Mouse (Mus musculus) lung, embryonic 14.5 days (tissue): Measurements from ENCODE around the gene Urad. TPM values are rescaled to one million over a fixed set of nuclear protein-coding genes. Genes with fewer than 3 reads are reported as not detected.

Experiments
- ATAC-seq: fragments of 200-750 bp; cut with Nextera tagmentation; 2 replicates; pipeline ENCODE4 v1.8.0; 2017; ENCODE audit warnings: mild to moderate bottlenecking, moderate TSS enrichment, moderate library complexity; ENCODE audit not compliant: insufficient read depth
- DNase-seq: peaks from one replicate; pipeline ENCODE4 v3.0.0-alpha.2; 2015
- H3K27ac ChIP-seq: fragments of 300-500 bp; sonication (generic); 2 replicates; pipeline ENCODE4 v1.5.1; 2014; ENCODE audit warnings: low read depth, mild to moderate bottlenecking, moderate library complexity
- H3K27me3 ChIP-seq: fragments of 300-500 bp; sonication (generic); 2 replicates; pipeline ENCODE4 v1.6.1; 2014; ENCODE audit warnings: low read length, control low read depth; ENCODE audit not compliant: insufficient read depth
- H3K36me3 ChIP-seq: fragments of 300-500 bp; sonication (generic); 2 replicates; pipeline ENCODE4 v1.6.1; 2014; ENCODE audit warnings: control low read depth; ENCODE audit not compliant: insufficient read depth
- H3K4me1 ChIP-seq: fragments of 300-500 bp; sonication (generic); 2 replicates; pipeline ENCODE4 v1.6.1; 2014; ENCODE audit warnings: antibody characterized with exemption, control low read depth; ENCODE audit not compliant: insufficient read depth
- H3K4me2 ChIP-seq: fragments of 300-500 bp; sonication (generic); 2 replicates; pipeline ENCODE4 v1.6.1; 2014; ENCODE audit warnings: mild to moderate bottlenecking
- H3K4me3 ChIP-seq: fragments of 300-500 bp; sonication (generic); 2 replicates; pipeline ENCODE4 v1.5.1; 2014; ENCODE audit warnings: low read depth, low read length
- H3K9ac ChIP-seq: fragments of 300-500 bp; sonication (generic); 2 replicates; pipeline ENCODE4 v1.6.1; 2014
- H3K9me3 ChIP-seq: fragments of 300-500 bp; sonication (generic); 2 replicates; pipeline ENCODE4 v1.6.1; 2016; ENCODE audit warnings: low read depth, low read length, control low read depth
- CTCF ChIP-seq: IDR thresholded peaks from 2 replicates; pipeline ENCODE4 v1.5.1; 2016; ENCODE audit warnings: antibody characterized with exemption, low read depth
- WGBS: fragments of 180-500 bp; shearing (Covaris S2); extraction: QIAGEN DNeasy Blood & Tissue Kit; methylation state at CpG from one replicate; pipeline ENCODE4 v1.1.7; 2014; 5-methylcytosine and 5-hydroxymethylcytosine counted together
- polyA plus RNA-seq: library from polyadenylated mRNA; unstranded; fragments of >200 nt; fragmentation: Nextera tagmentation; extraction: Ambion mirVana; gene quantifications from 2 replicates; pipeline ENCODE4 v1.2.1, GENCODE M21; 2014

Gene Urad
- polyA plus RNA-seq, 1 experiment from 2014 or later: not detected

- no peak for TF ChIP-seq CTCF
- WGBS: 1% methylated on average over 39 of the region's 39 CpGs
- Histone ChIP-seq H3K9me3 (no peaks in the 10 kb centered on the region), H3K27me3 (peaks cover 94% of the 10 kb centered on the region), H3K36me3 (no peaks in the 10 kb centered on the region), H3K27ac (no peak overlapping the region), H3K4me1 (no peaks in the 10 kb centered on the region), H3K4me3 (no peak overlapping the region), H3K9ac (no peak overlapping the region), H3K4me2 (no peak overlapping the region)
- DNase-seq: no peak
- no peak for ATAC-seq
These were observed 7.4 kb downstream of the Urad start for GRCm38 (mm10) chr5:147314646-147315431.

DNA sequence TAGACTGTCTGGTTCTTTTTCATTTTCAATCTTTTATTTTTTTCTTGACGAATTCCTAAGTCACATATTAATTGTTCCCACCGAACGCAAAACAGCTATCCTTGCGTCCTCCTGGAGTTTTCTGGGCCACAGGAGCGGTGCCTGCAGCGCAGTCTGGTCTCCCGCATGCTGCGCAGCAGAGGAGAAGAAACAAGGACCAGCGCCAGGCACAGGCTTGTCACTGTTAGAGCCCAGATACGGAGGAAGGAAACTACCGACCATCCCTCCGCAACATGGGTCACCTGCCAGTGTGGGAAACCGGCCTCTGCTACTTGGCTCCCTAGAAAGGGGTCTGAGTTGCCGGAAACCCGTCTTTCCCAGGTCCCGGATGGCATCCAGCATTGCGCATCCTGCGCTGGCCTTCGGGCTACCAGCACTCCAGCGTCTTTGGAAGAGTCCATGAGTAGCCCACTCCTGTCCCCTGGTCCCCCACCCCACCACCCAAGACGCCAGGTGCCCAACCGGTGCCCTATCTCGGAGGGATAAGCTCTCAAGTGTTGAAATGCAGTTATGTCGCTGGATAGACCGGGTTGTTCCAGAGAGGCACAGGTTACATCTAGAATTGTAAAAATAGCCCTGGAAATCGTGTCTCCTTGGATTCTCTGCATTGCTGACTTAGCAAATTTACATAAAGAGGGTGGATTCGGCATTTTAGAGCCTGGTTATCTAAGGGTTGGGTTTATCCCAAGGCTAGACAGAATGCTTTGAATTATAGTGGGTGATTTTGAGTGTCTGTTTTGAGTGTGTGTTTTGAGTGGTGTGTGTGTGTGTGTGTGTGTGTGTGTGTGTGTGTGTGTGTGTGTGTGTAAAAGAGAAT is 9.2 kb downstream of the Urad start:
- no peaks in the 10 kb centered on the region for H3K4me1 ChIP-seq
- H3K9me3 ChIP-seq: no peaks in the 10 kb centered on the region
- H3K36me3 ChIP-seq: no peaks in the 10 kb centered on the region
- ATAC-seq (no peak), DNase-seq (no peak)
- no peak overlapping the region for H3K4me3 ChIP-seq
- WGBS: 2% methylated on average over 27 of the region's 27 CpGs
- no peak for TF ChIP-seq CTCF
- no peak overlapping the region for H3K27ac ChIP-seq
- H3K9ac ChIP-seq: no peak overlapping the region
- no peak overlapping the region for H3K4me2 ChIP-seq
- H3K27me3 ChIP-seq: peaks cover 100% of the 10 kb centered on the region

DNA sequence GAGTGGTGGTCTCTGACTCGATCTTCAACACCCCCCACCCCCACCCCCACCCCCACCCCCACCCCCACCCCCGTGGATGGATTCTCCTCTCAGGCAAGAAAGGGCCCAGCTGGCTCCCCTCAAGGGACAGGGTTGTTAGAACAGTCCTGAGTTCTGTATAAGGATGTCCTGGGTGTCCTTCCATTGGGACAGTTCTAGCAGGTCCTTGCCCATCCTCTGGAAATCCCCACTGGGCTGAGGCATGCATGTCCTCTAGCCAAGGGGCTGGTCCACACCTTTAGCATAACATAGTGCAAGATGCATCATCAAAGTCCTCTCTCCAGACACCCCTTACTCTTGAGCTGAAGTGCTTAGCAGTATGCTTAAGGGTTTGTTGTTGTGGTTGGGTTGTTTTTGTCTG is 12.5 kb downstream of the Urad start:
- Histone ChIP-seq H3K9ac (no peak overlapping the region), H3K27ac (no peak overlapping the region), H3K36me3 (no peaks in the 10 kb centered on the region), H3K4me2 (no peak overlapping the region), H3K27me3 (peaks cover 100% of the 10 kb centered on the region), H3K4me3 (no peak overlapping the region), H3K4me1 (no peaks in the 10 kb centered on the region), H3K9me3 (no peaks in the 10 kb centered on the region)
- 12% methylated on average over 2 of the region's 2 CpGs for WGBS
- ATAC-seq (no peak), DNase-seq (no peak)
- no peak for TF ChIP-seq CTCF

GRCm38 (mm10) chr5:147308451-147308850 is 13.8 kb downstream of the Urad start:
- H3K4me2 ChIP-seq: no peak overlapping the region
- no peaks in the 10 kb centered on the region for H3K9me3 ChIP-seq
- H3K27ac ChIP-seq: no peak overlapping the region
- no peak overlapping the region for H3K4me3 ChIP-seq
- WGBS: 6% methylated on average over 9 of the region's 9 CpGs
- DNase-seq: no peak
- TF ChIP-seq CTCF: no peak
- no peak overlapping the region for H3K9ac ChIP-seq
- ATAC-seq: no peak
- no peaks in the 10 kb centered on the region for H3K36me3 ChIP-seq
- H3K27me3 ChIP-seq: peaks cover 100% of the 10 kb centered on the region
- H3K4me1 ChIP-seq: no peaks in the 10 kb centered on the region

GRCm38 (mm10) chr5:147307398-147307785 is 14.8 kb downstream of the Urad start:
- no peak overlapping the region for H3K27ac ChIP-seq
- H3K4me1 ChIP-seq: no peaks in the 10 kb centered on the region
- WGBS: 2% methylated on average over 12 of the region's 12 CpGs
- DNase-seq (no peak), ATAC-seq (no peak)
- no peak for TF ChIP-seq CTCF
- no peak overlapping the region for H3K4me2 ChIP-seq
- no peak overlapping the region for H3K9ac ChIP-seq
- no peaks in the 10 kb centered on the region for H3K9me3 ChIP-seq
- no peaks in the 10 kb centered on the region for H3K36me3 ChIP-seq
- H3K27me3 ChIP-seq: peaks cover 100% of the 10 kb centered on the region
- no peak overlapping the region for H3K4me3 ChIP-seq

DNA sequence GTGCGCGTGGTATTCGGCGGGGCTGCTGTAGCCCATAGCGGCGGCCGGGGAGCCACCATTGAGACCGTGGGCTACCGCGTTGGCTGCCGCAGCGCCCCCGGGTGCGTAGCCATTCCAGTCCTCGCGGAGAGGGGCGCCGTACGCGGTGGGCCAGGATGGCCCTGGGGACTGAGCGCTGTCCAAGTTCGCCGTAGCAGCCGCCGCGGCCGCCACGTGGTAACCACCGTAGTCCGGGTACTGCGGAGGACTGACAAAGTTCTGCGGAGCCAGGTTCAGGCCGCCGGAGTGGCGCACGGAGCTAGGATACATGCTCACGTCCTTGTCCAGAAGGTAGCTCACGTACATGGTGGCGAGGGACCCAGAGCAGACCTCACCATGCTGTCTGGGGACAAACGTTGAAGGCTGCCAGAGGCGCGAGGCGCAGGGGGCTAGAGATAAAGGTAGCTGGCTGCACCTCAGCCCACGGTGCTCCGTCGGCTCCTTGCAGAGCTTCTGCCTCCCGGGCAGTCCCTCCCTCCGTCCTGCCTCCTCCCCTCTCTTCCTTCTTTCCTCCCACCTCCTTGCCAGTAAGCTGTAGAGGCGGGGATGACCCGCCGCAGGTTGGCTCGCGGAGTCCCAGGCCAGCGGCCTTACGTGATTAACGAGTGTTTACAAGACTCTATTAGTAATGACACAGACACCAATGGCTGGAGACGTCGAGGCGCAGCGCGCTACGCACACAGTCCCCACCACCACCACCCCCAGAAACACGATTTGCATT is 15.4 kb downstream of the Urad start, which contains the start of gene Cdx2:
Gene Cdx2 (minus strand): TSS at position 633 of the 760 bp plus-strand sequence.
- TF ChIP-seq CTCF: no peak
- Histone ChIP-seq H3K9me3 (no peaks in the 10 kb centered on the region), H3K4me3 (peak within 1 kb of the TSS; percentile 8; the same call in 1 of the 2 replicates), H3K27me3 (peaks cover 100% of the 10 kb centered on the region), H3K4me2 (peak within 1 kb of the TSS; percentile 32), H3K4me1 (no peaks in the 10 kb centered on the region), H3K27ac (no peak within 1 kb of the TSS), H3K36me3 (no peaks in the 10 kb centered on the region), H3K9ac (no peak within 1 kb of the TSS)
- under 1% methylated on average over 62 of the region's 63 CpGs for WGBS
- DNase-seq (no peak), ATAC-seq (peak; percentile 17; the same call in 1 of the 2 replicates)
